Mouse (Mus musculus) intestine, postnatal 0 days (tissue): Measurements from ENCODE around the gene Iqcb1. TPM values are rescaled to one million over a fixed set of nuclear protein-coding genes. Genes with fewer than 3 reads are reported as not detected.

ENCODE experiments used
- ATAC-seq: fragments of 200-750 bp; cut with Nextera tagmentation; 2 replicates; pipeline ENCODE4 v1.8.0; 2017; ENCODE audit warnings: mild to moderate bottlenecking, moderate TSS enrichment, moderate library complexity
- H3K27ac ChIP-seq: fragments of 300-500 bp; sonication (generic); 2 replicates; pipeline ENCODE4 v1.5.1; 2014; ENCODE audit warnings: mild to moderate bottlenecking, low read depth, low read length, moderate library complexity
- H3K27me3 ChIP-seq: fragments of 300-500 bp; sonication (generic); replicated peaks from 2 replicates; pipeline ENCODE4 v1.6.1; 2014; ENCODE audit warnings: low read length, mixed read lengths; ENCODE audit not compliant: control insufficient read depth, insufficient read depth
- H3K36me3 ChIP-seq: fragments of 300-500 bp; sonication (generic); 2 replicates; pipeline ENCODE4 v1.6.1; 2014; ENCODE audit warnings: mild to moderate bottlenecking, moderate library complexity; ENCODE audit not compliant: control insufficient read depth, insufficient read depth
- H3K4me1 ChIP-seq: fragments of 300-500 bp; sonication (generic); replicated peaks from 2 replicates; pipeline ENCODE4 v1.6.1; 2014; ENCODE audit warnings: antibody characterized with exemption, low read length, mixed read lengths; ENCODE audit not compliant: control insufficient read depth, insufficient read depth
- H3K4me2 ChIP-seq: fragments of 300-500 bp; sonication (generic); replicated peaks from 2 replicates; pipeline ENCODE4 v1.6.1; 2014; ENCODE audit warnings: low read depth, mild to moderate bottlenecking, moderate library complexity
- H3K4me3 ChIP-seq: fragments of 300-500 bp; sonication (generic); 2 replicates; pipeline ENCODE4 v1.5.1; 2014; ENCODE audit warnings: low read depth, low read length
- H3K9ac ChIP-seq: fragments of 300-500 bp; sonication (generic); 2 replicates; pipeline ENCODE4 v1.6.1; 2014; ENCODE audit warnings: mild to moderate bottlenecking, low read depth, low read length
- H3K9me3 ChIP-seq: fragments of 300-500 bp; sonication (generic); 2 replicates; pipeline ENCODE4 v1.6.1; 2016; ENCODE audit warnings: mixed run types; ENCODE audit not compliant: control insufficient read depth
- CTCF ChIP-seq: sonication (generic); IDR thresholded peaks from 2 replicates; pipeline ENCODE4 v1.5.1; 2016; ENCODE audit warnings: low read depth, mild to moderate bottlenecking, control low read depth, antibody characterized with exemption, moderate library complexity
- WGBS: fragments of 180-500 bp; shearing (Covaris S2); extraction: QIAGEN DNeasy Blood & Tissue Kit; methylation state at CpG from one replicate; pipeline ENCODE4 v1.1.7; 2014; 5-methylcytosine and 5-hydroxymethylcytosine counted together
- polyA plus RNA-seq: library from polyadenylated mRNA; unstranded; fragments of >200 nt; fragmentation: Nextera tagmentation; extraction: Ambion mirVana; gene quantifications from 2 replicates; pipeline ENCODE4 v1.2.1, GENCODE M21; 2015

Gene Iqcb1
- polyA plus RNA-seq, 1 experiment from 2014 or later: 7.8 TPM

DNA sequence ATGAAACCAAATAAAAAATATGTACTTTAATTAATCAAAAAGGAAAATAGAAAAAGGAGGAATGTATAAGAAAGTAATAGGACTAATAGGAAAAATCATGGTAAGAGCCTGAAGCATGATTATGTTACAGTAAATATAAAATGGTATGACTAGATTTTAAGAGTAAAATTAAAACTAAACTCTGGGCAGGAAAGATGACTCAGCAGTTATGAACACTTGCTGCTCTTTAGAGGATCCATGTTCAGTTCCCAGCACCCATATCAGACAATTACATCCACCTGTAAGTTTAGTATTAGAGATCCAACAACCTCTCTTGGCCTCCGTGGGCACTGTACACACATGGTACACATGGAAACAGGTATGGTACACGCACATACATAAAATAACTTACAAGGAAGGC is 41.3 kb downstream of the Iqcb1 start:
- peaks cover 6% of the 10 kb centered on the region; the same call in 1 of the 2 replicates for H3K4me1 ChIP-seq
- no peak overlapping the region for H3K4me3 ChIP-seq
- H3K4me2 ChIP-seq: no peak overlapping the region
- H3K9me3 ChIP-seq: no peaks in the 10 kb centered on the region
- H3K27ac ChIP-seq: no peak overlapping the region
- H3K9ac ChIP-seq: no peak overlapping the region
- TF ChIP-seq CTCF: no peak
- H3K27me3 ChIP-seq: no peaks in the 10 kb centered on the region
- H3K36me3 ChIP-seq: peaks cover 12% of the 10 kb centered on the region; the same call in 1 of the 2 replicates
- ATAC-seq: no peak
- WGBS: 96% methylated on average over 2 of the region's 2 CpGs

DNA sequence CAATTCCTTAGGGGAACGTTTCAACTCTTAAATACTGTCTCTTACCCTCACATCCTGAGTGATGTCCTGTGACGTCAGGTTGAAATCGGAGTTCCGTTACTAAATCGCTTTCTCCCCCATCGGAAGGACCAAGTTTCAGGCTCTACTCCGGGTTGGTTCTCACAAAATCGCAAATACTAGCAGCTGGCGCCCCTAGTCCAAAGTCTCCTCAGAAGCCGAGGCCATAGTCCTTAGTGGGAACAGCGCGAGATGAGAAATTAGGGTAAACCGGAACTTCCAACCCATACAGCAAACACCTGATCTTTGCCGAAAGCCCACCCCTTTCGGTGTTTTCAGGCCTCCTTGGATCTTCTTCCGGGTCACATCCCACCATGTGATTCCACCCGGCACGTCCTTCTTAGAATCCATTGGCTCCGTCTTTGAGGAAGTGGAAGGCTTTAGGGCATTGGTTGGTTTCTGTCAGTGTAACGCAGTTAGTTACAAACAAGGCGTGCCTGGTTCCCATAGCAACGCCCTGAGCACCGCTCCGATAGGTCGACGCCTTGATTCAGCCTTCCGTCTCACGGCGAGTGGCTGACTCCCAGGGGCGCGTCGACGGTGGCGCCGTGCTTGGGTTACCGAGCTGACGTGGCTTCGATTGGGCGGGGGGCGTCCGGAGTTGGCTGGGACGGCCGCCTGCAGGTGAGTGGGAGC is 46.5 kb downstream of the Iqcb1 start, which contains the start of the genes Eaf2 and Golgb1:
Gene Eaf2 (minus strand): TSS at position 421 of the 693 bp plus-strand sequence.
Gene Golgb1 (plus strand): TSS at position 558 of the 693 bp plus-strand sequence.
- peak within 1 kb of the TSS; percentile 88 for H3K27ac ChIP-seq
- peak; percentile 13; the same call in 1 of the 2 replicates for TF ChIP-seq CTCF
- H3K4me2 ChIP-seq: peak within 1 kb of the TSS; percentile 78
- H3K4me1 ChIP-seq: peaks cover 6% of the 10 kb centered on the region
- ATAC-seq: peak; percentile 99
- H3K27me3 ChIP-seq: no peaks in the 10 kb centered on the region
- under 1% methylated on average over 43 of the region's 43 CpGs for WGBS
- H3K9ac ChIP-seq: peak within 1 kb of the TSS; percentile 96
- H3K9me3 ChIP-seq: no peaks in the 10 kb centered on the region
- H3K36me3 ChIP-seq: peaks cover 5% of the 10 kb centered on the region; the same call in 1 of the 2 replicates
- peak within 1 kb of the TSS; percentile 82 for H3K4me3 ChIP-seq

DNA sequence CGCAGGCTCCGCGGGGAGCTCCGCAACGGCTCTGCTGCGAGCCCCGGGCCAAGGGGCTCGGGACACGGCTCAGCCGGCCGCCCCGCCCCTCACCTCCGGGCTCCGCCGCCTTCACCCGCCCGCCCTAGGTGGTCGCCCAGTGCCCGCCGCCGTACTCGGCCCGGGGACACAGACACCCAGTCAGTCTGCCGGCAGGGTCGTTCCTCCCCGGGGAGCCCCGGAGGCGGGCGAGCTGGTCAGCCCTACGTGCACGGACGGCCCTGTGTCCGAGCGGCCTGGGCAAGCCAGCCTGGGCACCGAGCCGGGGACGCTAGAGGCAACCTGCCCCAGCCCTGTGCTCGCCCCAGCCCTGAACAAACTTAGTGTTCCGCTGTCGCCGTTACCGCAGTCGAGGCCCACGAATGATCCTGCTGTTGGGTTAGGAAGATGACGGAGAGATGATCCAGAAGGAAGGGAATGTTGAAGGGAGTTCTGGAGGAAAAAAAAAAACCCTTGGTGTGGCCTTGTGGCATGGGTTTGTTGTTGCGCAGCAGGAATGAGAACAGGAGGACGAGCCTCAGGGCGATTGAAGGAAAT is 47.2 kb downstream of the Iqcb1 start:
- peak overlapping the region; percentile 78 for H3K4me2 ChIP-seq

DNA sequence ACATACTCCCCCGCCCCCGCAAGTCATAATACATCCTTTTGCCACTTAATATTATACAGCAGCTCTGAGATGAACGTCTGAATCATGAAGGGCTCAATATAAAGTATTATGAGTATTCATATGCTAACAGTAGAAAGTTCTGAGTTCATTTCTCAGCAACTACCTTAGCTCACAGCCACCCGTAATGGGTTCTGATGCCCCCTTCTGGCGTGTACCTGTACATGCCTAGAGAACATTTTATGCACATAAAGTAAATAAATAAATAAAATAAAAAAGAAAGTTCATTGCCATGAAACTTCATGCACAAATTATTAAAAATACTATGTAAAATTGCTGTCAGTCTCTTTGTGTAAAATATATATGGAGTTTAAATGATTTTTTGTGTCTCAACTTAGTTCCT is 49.1 kb downstream of the Iqcb1 start:
- TF ChIP-seq CTCF: peak; percentile 37
- no peak for ATAC-seq
- H3K9ac ChIP-seq: no peak overlapping the region
- 79% methylated on average over 5 of the region's 5 CpGs for WGBS
- no peak overlapping the region for H3K4me3 ChIP-seq
- H3K4me2 ChIP-seq: no peak overlapping the region
- 0 out of 2 replicates have a peak, but pooled peaks cover under 1% of the 10 kb centered on the region for H3K36me3 ChIP-seq
- no peaks in the 10 kb centered on the region for H3K27me3 ChIP-seq
- peaks cover 6% of the 10 kb centered on the region for H3K4me1 ChIP-seq
- H3K9me3 ChIP-seq: no peaks in the 10 kb centered on the region
- no peak overlapping the region for H3K27ac ChIP-seq

More for the DNA sequence above, 47.2 kb downstream of the Iqcb1 start:
- Histone ChIP-seq H3K4me1 (peaks cover 6% of the 10 kb centered on the region), H3K9me3 (no peaks in the 10 kb centered on the region), H3K9ac (peak overlapping the region; percentile 96), H3K36me3 (peaks cover 5% of the 10 kb centered on the region; the same call in 1 of the 2 replicates), H3K27ac (peak overlapping the region; percentile 88), H3K27me3 (no peaks in the 10 kb centered on the region), H3K4me3 (peak overlapping the region; percentile 82)
- TF ChIP-seq CTCF: no peak
- 1% methylated on average over 48 of the region's 48 CpGs for WGBS
- ATAC-seq: peak; percentile 58

DNA sequence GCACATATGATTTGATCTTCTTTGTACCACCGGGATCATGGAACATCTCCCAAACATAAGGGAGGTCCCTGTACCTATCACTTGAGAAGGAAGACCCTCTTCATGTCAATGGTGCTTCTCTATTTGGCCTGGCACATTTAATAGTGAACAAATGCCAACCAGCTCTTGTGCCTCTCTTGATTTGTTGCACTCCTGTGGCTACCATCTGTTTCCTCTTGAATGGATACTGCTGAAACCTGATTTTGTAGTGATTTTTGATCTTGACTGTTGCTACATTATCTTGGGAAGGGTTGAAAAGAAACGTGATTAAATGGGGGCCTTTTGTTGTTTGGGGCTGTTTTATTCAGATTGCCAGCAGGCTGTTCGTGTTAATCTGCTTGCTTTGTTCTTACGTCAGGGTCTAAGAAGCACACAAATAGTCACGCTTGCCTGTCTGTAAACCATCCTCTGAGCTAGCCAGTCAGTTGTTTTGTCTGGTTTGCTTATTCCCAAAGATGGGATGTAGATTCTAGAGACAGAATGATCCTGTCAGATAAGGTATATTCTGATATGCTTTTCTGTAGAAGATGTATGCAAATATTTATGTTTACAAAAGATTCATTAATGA is 54.7 kb downstream of the Iqcb1 start:
- H3K36me3 ChIP-seq: peaks cover 17% of the 10 kb centered on the region
- 84% methylated on average over 5 of the region's 5 CpGs for WGBS
- no peak overlapping the region for H3K4me3 ChIP-seq
- no peaks in the 10 kb centered on the region; the same call in 1 of the 2 replicates for H3K4me1 ChIP-seq
- H3K27me3 ChIP-seq: no peaks in the 10 kb centered on the region
- no peak overlapping the region for H3K4me2 ChIP-seq
- no peak for ATAC-seq
- TF ChIP-seq CTCF: no peak
- no peak overlapping the region for H3K9ac ChIP-seq
- H3K9me3 ChIP-seq: no peaks in the 10 kb centered on the region
- H3K27ac ChIP-seq: no peak overlapping the region

DNA sequence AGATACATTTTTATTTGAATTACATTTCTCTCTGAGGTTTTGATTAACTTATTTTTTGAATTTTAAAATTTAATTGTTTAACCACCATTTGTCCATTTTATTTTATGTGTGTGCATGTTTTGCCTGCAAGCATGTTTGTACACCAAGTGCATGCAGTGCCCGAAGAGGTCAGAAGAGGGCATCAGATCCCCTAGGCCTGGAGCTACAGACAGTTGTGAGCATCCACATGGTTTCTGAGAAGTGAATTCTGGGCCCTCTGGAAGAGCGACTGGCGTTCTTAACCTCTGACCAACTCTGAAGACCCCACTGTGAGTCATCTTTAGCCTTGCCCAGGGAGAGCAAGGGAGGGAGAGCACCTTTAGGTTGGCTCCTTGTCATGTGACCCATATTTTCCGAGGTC is 56.7 kb downstream of the Iqcb1 start:
- H3K9ac ChIP-seq: no peak overlapping the region
- 89% methylated on average over 4 of the region's 4 CpGs for WGBS
- peak; percentile 66 for TF ChIP-seq CTCF
- no peak overlapping the region for H3K4me2 ChIP-seq
- H3K27me3 ChIP-seq: no peaks in the 10 kb centered on the region
- H3K4me1 ChIP-seq: no peaks in the 10 kb centered on the region; the same call in 1 of the 2 replicates
- H3K9me3 ChIP-seq: no peaks in the 10 kb centered on the region
- no peak overlapping the region for H3K4me3 ChIP-seq
- H3K27ac ChIP-seq: no peak overlapping the region
- ATAC-seq: no peak
- H3K36me3 ChIP-seq: peaks cover 33% of the 10 kb centered on the region
